Mouse (Mus musculus): ENCODE data around the gene Fhad1. TPM values are rescaled to one million over a fixed set of nuclear protein-coding genes. Genes with fewer than 3 reads are reported as not detected.

Gene Fhad1
- polyA plus RNA-seq, 1 experiment from 2014 or later: 5.9 TPM

DNA sequence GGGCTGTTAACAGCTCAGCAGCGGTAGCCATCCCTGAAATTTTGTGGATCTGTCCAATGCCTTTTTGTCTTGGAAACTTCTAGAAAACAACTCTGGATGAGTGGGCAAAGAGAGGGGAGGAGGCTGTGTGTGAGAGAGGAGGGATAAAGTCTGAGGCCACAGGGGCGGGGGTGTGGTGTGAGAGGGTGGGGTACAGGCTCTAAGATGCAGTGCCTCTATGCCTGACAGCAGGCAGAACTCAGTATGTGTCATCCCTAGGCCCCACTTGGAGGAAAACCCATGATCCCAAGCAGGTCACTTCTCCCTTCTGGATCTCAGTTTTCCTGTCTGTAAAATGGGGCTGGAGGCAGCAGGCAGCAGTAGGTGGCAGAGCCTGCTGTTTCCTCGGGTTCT, 143.6 kb downstream of the Fhad1 start:
- Histone ChIP-seq H3K4me3 (peak overlapping the region; percentile 75), H3K9ac (peak overlapping the region; percentile 92; the same call in 1 of the 2 replicates), H3K4me2 (peak overlapping the region; percentile 91), H3K27me3 (no peaks in the 10 kb centered on the region), H3K4me1 (replicated peaks) (peaks cover 92% of the 10 kb centered on the region), H3K9me3 (no peaks in the 10 kb centered on the region), H3K27ac (peak overlapping the region; percentile 78), H3K36me3 (peaks cover 3% of the 10 kb centered on the region; the same call in 1 of the 2 replicates)
- no peak for ATAC-seq (ENCODE audit: low FRiP score)
- 92% methylated on average over 3 of the region's 3 CpGs for WGBS

- no peak for ATAC-seq (ENCODE audit: low FRiP score)
- Histone ChIP-seq H3K9me3 (no peaks in the 10 kb centered on the region), H3K36me3 (peaks cover 3% of the 10 kb centered on the region; the same call in 1 of the 2 replicates), H3K4me2 (no peak overlapping the region), H3K4me1 (replicated peaks) (peaks cover 90% of the 10 kb centered on the region), H3K27ac (peak overlapping the region; percentile 23; the same call in 1 of the 2 replicates), H3K4me3 (no peak overlapping the region), H3K9ac (peak overlapping the region; percentile 92; the same call in 1 of the 2 replicates), H3K27me3 (no peaks in the 10 kb centered on the region)
- WGBS: 70% methylated on average over 11 of the region's 11 CpGs
Measured at GRCm38 (mm10) chr4:141870666-141871332, 144.1 kb downstream of the Fhad1 start.

DNA sequence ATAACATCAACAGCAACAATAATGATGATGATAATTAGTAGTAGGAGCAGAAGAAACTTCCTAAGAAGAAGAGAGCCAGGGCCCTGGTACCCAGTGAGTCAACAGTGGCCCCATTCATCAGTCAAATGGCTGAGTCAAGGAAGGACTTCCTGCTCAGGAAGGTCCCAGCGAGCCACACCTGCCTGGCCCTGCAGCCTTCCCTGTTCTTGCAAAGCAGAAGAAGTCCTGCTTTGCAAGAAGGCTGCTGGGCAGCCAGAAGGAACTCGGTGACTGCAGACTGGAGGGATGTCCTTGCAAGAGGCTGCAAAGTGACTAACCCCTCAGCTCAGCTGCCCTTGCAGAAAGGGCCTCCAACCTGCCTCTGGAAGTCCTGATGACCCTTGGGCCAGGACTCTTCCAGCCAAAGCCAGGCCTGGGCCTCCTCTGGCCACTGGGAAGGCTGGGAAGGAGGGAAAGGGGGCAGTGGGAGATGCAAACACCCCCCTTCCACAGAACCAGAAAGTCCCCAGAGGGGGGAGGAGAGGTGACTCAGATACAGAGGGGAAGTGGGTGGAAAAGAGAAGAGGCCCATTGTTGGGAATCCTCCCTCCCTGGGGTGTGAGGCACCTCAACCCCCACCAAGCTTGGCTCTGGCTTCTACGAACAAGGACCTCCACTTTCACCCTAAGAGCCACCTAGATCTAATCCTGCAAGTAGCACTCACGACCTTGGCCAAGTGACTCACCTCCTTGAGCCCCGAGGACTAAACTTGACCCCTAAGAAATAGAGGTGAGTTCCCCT, 145.3 kb downstream of the Fhad1 start:
- Histone ChIP-seq H3K9ac (no peak overlapping the region), H3K27ac (peak overlapping the region; percentile 35; the same call in 1 of the 2 replicates), H3K4me1 (replicated peaks) (peaks cover 81% of the 10 kb centered on the region), H3K27me3 (no peaks in the 10 kb centered on the region), H3K36me3 (peaks cover 4% of the 10 kb centered on the region; the same call in 1 of the 2 replicates), H3K4me3 (no peak overlapping the region), H3K4me2 (no peak overlapping the region), H3K9me3 (no peaks in the 10 kb centered on the region)
- WGBS: 77% methylated on average over 5 of the region's 5 CpGs
- ATAC-seq (ENCODE audit: low FRiP score): no peak

DNA sequence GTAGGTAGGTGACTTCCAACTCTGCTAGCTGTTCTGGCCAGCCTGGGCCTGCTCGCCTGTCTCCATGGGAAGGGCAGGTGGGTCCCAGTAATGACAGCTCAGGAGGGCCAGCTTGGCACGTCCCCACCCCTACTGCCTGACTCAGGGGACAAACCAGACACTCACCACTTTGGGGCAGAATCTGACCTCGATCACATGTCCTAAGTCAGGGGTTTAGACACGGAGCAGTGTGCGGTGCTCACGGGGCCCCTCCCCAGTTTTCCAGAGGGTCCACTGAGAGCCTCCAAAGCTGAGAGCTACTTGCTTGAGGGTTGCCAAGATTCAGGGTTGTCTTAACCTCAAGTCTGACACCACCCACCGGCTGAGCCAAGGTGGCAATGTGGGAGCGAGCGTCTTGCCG, 146.8 kb downstream of the Fhad1 start:
- Histone ChIP-seq H3K9me3 (no peaks in the 10 kb centered on the region), H3K4me3 (no peak overlapping the region), H3K9ac (0 out of 2 replicates have a peak overlapping the region, but pooled peaks have one; percentile 35), H3K4me1 (replicated peaks) (peaks cover 72% of the 10 kb centered on the region), H3K27me3 (no peaks in the 10 kb centered on the region), H3K36me3 (peaks cover 10% of the 10 kb centered on the region), H3K4me2 (no peak overlapping the region), H3K27ac (peak overlapping the region; percentile 90)
- WGBS: 74% methylated on average over 10 of the region's 10 CpGs
- peak; percentile 2; the same call in 1 of the 2 replicates for ATAC-seq (ENCODE audit: low FRiP score)

GRCm38 (mm10) chr4:141867498-141867897, 147.4 kb downstream of the Fhad1 start:
- no peaks in the 10 kb centered on the region for H3K9me3 ChIP-seq
- peaks cover 67% of the 10 kb centered on the region for H3K4me1 ChIP-seq (replicated peaks)
- no peaks in the 10 kb centered on the region for H3K27me3 ChIP-seq
- ATAC-seq (ENCODE audit: low FRiP score): peak; percentile 78
- peaks cover 10% of the 10 kb centered on the region for H3K36me3 ChIP-seq
- H3K4me2 ChIP-seq: 0 out of 2 replicates have a peak overlapping the region, but pooled peaks have one; percentile 4
- H3K4me3 ChIP-seq: no peak overlapping the region
- H3K27ac ChIP-seq: peak overlapping the region; percentile 90
- H3K9ac ChIP-seq: no peak overlapping the region
- WGBS: 22% methylated on average over 4 of the region's 4 CpGs

- no peaks in the 10 kb centered on the region for H3K9me3 ChIP-seq
- peaks cover 12% of the 10 kb centered on the region for H3K36me3 ChIP-seq
- no peaks in the 10 kb centered on the region for H3K27me3 ChIP-seq
- peak overlapping the region; percentile 35; the same call in 1 of the 2 replicates for H3K9ac ChIP-seq
- 25% methylated on average over 10 of the region's 10 CpGs for WGBS
- ATAC-seq (ENCODE audit: low FRiP score): 0 out of 2 replicates have a peak, but pooled peaks have one; percentile 16
- H3K27ac ChIP-seq: peak overlapping the region; percentile 90
- peak overlapping the region; percentile 4; the same call in 1 of the 2 replicates for H3K4me2 ChIP-seq
- H3K4me3 ChIP-seq: no peak overlapping the region
- H3K4me1 ChIP-seq (replicated peaks): peaks cover 62% of the 10 kb centered on the region
Measured at GRCm38 (mm10) chr4:141866933-141867490, 147.9 kb downstream of the Fhad1 start.

- Histone ChIP-seq H3K36me3 (peaks cover 22% of the 10 kb centered on the region), H3K4me3 (no peak overlapping the region), H3K9ac (no peak overlapping the region), H3K4me1 (replicated peaks) (peaks cover 48% of the 10 kb centered on the region), H3K27ac (no peak overlapping the region), H3K9me3 (no peaks in the 10 kb centered on the region), H3K27me3 (no peaks in the 10 kb centered on the region), H3K4me2 (no peak overlapping the region)
- ATAC-seq (ENCODE audit: low FRiP score): no peak
- 74% methylated on average over 5 of the region's 5 CpGs for WGBS
Measured at GRCm38 (mm10) chr4:141865600-141865999, 149.3 kb downstream of the Fhad1 start.

DNA sequence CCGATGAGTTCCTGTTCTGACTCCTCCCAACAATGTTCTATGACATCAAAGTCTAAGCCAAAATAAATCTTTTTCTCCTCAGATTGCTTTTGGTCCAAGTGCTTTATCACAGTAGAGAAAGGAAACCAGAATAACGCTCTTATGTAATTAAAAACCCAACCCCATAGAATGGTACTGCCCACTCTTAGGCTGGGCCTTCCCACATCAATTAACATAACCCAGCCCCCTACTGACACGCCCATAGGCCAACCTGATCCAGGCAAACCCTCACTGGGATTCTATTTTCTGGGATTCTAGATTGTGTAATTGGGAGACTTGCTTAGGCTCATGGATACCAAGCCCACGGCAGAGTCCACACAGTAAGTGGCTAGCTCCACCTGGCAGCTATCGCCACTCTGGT, 149.9 kb downstream of the Fhad1 start:
- no peak for ATAC-seq (ENCODE audit: low FRiP score)
- peaks cover 28% of the 10 kb centered on the region for H3K36me3 ChIP-seq
- WGBS: 96% methylated on average over 5 of the region's 5 CpGs
- H3K27me3 ChIP-seq: no peaks in the 10 kb centered on the region
- H3K27ac ChIP-seq: no peak overlapping the region
- peaks cover 42% of the 10 kb centered on the region for H3K4me1 ChIP-seq (replicated peaks)
- H3K9ac ChIP-seq: no peak overlapping the region
- H3K4me3 ChIP-seq: no peak overlapping the region
- no peaks in the 10 kb centered on the region for H3K9me3 ChIP-seq
- H3K4me2 ChIP-seq: no peak overlapping the region

DNA sequence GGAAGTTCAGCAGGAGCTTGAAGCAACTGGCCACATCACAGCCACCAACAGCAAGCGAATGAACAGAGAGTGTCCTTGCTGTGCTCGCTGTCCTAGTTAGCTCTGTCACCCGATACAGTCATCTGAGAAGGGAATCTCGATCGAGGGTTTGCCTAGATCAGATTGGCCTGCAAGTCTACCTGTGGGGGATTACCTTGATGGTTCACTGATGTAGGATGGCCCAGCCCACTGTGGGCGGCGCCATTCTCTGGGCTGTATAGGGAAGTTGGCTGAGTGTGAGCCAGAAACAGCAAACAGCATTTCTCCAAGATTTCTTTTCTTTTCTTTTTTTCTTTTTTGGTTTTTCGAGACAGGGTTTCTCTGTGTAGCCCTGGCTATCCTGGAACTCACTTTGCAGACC, 150.4 kb downstream of the Fhad1 start:
- 98% methylated on average over 8 of the region's 8 CpGs for WGBS
- no peaks in the 10 kb centered on the region for H3K9me3 ChIP-seq

GRCm38 (mm10) chr4:141863726-141864280, 151.1 kb downstream of the Fhad1 start:
- no peak overlapping the region for H3K4me3 ChIP-seq
- 93% methylated on average over 7 of the region's 7 CpGs for WGBS
- H3K4me1 ChIP-seq (replicated peaks): peaks cover 30% of the 10 kb centered on the region
- ATAC-seq (ENCODE audit: low FRiP score): no peak
- H3K9me3 ChIP-seq: no peaks in the 10 kb centered on the region
- peaks cover 40% of the 10 kb centered on the region for H3K36me3 ChIP-seq
- H3K27ac ChIP-seq: no peak overlapping the region
- H3K9ac ChIP-seq: no peak overlapping the region
- H3K27me3 ChIP-seq: no peaks in the 10 kb centered on the region
- no peak overlapping the region for H3K4me2 ChIP-seq

More for the DNA sequence above, 150.4 kb downstream of the Fhad1 start:
- H3K4me3 ChIP-seq: no peak overlapping the region
- H3K36me3 ChIP-seq: peaks cover 33% of the 10 kb centered on the region
- peaks cover 37% of the 10 kb centered on the region for H3K4me1 ChIP-seq (replicated peaks)
- no peak for ATAC-seq (ENCODE audit: low FRiP score)
- no peak overlapping the region for H3K4me2 ChIP-seq
- no peak overlapping the region for H3K9ac ChIP-seq
- H3K27ac ChIP-seq: no peak overlapping the region
- no peaks in the 10 kb centered on the region for H3K27me3 ChIP-seq

DNA sequence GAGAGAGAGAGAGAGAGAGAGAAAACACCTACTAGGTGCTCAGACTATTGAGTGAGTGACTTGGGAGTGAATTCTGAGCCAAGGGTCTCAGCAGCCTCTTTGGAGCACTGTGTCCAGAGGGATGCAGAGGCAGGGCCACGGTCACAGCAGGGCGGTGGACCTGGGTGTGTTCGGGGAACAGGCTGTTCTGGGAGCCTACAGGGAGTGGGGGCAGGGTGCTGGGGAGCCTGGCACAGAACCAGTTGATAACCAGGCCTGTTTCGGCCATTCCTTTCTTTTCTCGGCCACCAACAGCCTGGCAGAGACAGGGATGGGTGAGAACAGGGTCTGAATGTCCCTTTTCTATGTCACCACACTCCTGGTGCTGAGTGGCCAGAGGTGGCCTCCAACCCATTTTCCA, 152.0 kb downstream of the Fhad1 start:
- H3K9me3 ChIP-seq: no peaks in the 10 kb centered on the region
- no peak overlapping the region for H3K27ac ChIP-seq
- H3K4me3 ChIP-seq: no peak overlapping the region
- H3K4me2 ChIP-seq: no peak overlapping the region
- peaks cover 22% of the 10 kb centered on the region for H3K4me1 ChIP-seq (replicated peaks)
- H3K27me3 ChIP-seq: no peaks in the 10 kb centered on the region
- 86% methylated on average over 5 of the region's 5 CpGs for WGBS
- no peak overlapping the region for H3K9ac ChIP-seq
- ATAC-seq (ENCODE audit: low FRiP score): no peak
- H3K36me3 ChIP-seq: peaks cover 44% of the 10 kb centered on the region
